Mouse (Mus musculus) hindbrain, embryonic 11.5 days (tissue): ENCODE results near the gene Cox19. TPM values are rescaled to one million over a fixed set of nuclear protein-coding genes. Genes with fewer than 3 reads are reported as not detected.

Source experiments
- ATAC-seq: fragments of 200-750 bp; cut with Nextera tagmentation; 2 replicates; pipeline ENCODE4 v1.8.0; 2017; ENCODE audit warnings: mild to moderate bottlenecking, moderate TSS enrichment, moderate library complexity; ENCODE audit not compliant: low FRiP score
- DNase-seq: peaks from one replicate; pipeline ENCODE4 v3.0.0-alpha.2; 2015; ENCODE audit warnings: low spot score
- H3K27ac ChIP-seq: fragments of 300-500 bp; sonication (generic); 2 replicates; pipeline ENCODE4 v1.5.1; 2014; ENCODE audit warnings: mild to moderate bottlenecking, low read depth, low read length
- H3K27me3 ChIP-seq: fragments of 300-500 bp; sonication (generic); 2 replicates; pipeline ENCODE4 v1.6.1; 2014; ENCODE audit warnings: mild to moderate bottlenecking, low read length, moderate library complexity, mixed read lengths; ENCODE audit not compliant: control insufficient read depth, insufficient read depth
- H3K36me3 ChIP-seq: fragments of 300-500 bp; sonication (generic); 2 replicates; pipeline ENCODE4 v1.6.1; 2014; ENCODE audit warnings: mild to moderate bottlenecking, low read length, moderate library complexity, mixed read lengths; ENCODE audit not compliant: control insufficient read depth, insufficient read depth
- H3K4me1 ChIP-seq: fragments of 300-500 bp; sonication (generic); replicated peaks from 2 replicates; pipeline ENCODE4 v1.6.1; 2014; ENCODE audit warnings: low read length, mixed read lengths; ENCODE audit not compliant: control insufficient read depth, insufficient read depth
- H3K4me2 ChIP-seq: fragments of 300-500 bp; sonication (generic); replicated peaks from 2 replicates; pipeline ENCODE4 v1.6.1; 2014; ENCODE audit warnings: mild to moderate bottlenecking, low read depth, low read length
- H3K4me3 ChIP-seq: fragments of 300-500 bp; sonication (generic); 2 replicates; pipeline ENCODE4 v1.5.1; 2014; ENCODE audit warnings: low read depth, low read length
- H3K9ac ChIP-seq: fragments of 300-500 bp; sonication (generic); 2 replicates; pipeline ENCODE4 v1.6.1; 2014; ENCODE audit warnings: low read depth, low read length
- H3K9me3 ChIP-seq: fragments of 300-500 bp; sonication (generic); 2 replicates; pipeline ENCODE4 v1.6.1; 2016; ENCODE audit warnings: low read length; ENCODE audit not compliant: control insufficient read depth
- WGBS: fragments of 180-500 bp; shearing (Covaris S2); extraction: QIAGEN DNeasy Blood & Tissue Kit; methylation state at CpG from one replicate; pipeline ENCODE4 v1.1.7; 2014; 5-methylcytosine and 5-hydroxymethylcytosine counted together
- polyA plus RNA-seq: library from polyadenylated mRNA; unstranded; fragments of >200 nt; fragmentation: Nextera tagmentation; extraction: Ambion mirVana; gene quantifications from 2 replicates; pipeline ENCODE4 v1.2.1, GENCODE M21; 2014

The Cox19 gene
- 127 and 129 TPM in 2 replicates for polyA plus RNA-seq

DNA sequence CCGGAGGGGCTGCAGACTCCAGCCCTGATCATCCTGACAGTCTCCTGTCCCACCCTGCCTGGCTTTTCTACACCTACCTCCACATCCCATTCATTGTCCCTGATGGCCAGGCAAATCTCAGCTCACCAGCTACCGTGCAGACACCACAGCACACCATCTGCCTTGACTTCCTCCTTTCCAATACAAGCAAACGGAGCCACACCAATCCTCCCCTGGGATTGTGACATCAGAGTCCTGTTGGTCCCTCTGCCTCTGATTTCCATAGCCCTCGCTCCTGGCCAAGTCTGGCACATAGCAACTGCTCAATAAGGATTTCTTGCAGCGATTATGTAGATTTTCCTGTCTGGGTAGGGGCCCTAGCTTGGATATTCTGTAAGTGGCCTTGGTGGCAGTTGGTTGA, at the start of gene Cox19:
Gene Cox19, minus strand, starts transcription at position 285 of the 400 bp plus-strand sequence.
- Histone ChIP-seq H3K36me3 (no peaks in the 10 kb centered on the region), H3K4me3 (no peak within 1 kb of the TSS), H3K27me3 (no peaks in the 10 kb centered on the region), H3K27ac (no peak within 1 kb of the TSS), H3K9ac (no peak within 1 kb of the TSS), H3K4me1 (no peaks in the 10 kb centered on the region), H3K9me3 (no peaks in the 10 kb centered on the region), H3K4me2 (no peak within 1 kb of the TSS)
- WGBS, result 55% methylated on average over 5 of the region's 5 CpGs
- DNase-seq (no peak), ATAC-seq (no peak)

DNA sequence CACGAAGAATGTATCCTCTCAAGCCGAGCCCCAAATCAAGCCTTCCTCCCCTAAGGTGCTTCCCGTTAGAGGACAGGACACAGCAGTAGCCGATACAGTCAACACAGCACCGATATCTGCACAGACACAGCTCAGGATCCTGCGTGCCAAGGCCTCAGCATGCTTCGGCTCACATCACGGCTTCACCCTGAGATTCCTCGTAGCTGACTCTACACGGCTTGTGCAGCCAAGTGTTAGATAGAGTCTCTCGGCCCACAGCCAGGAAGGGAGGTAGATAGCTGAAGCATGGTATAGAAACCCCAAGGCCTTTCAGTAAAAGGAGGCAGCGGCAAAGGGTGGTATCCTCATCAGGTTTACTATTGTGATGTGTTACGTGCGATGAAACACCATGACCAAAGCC, 48.8 kb upstream of the Cox19 start:
- Histone ChIP-seq H3K27ac (no peak overlapping the region), H3K4me2 (no peak overlapping the region), H3K4me3 (no peak overlapping the region), H3K4me1 (no peaks in the 10 kb centered on the region), H3K9me3 (no peaks in the 10 kb centered on the region), H3K9ac (no peak overlapping the region), H3K36me3 (no peaks in the 10 kb centered on the region), H3K27me3 (no peaks in the 10 kb centered on the region)
- 95% methylated on average over 14 of the region's 14 CpGs for WGBS
- DNase-seq, result no peak
- no peak for ATAC-seq

DNA sequence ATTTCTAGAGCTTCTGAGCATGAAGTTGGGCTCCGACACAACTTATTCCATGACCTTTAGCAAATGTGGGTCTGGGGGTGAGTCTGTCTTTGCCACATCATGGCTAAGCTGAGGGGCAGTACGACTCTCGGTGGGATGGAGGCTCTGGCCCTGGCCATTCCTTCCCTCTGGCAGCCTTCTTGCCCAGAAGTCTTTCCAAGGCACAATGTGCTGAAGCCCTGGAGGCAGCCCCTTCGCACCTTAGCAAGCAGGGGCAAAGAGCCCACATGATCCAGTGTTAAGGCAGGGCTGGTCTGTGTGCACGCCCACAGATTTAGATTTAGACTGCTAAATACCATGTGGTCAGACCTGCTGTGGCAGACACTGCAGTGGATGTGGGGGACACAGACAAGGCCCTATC, 47.6 kb upstream of the Cox19 start:
- 79% methylated on average over 5 of the region's 5 CpGs for WGBS
- no peak for ATAC-seq

DNA sequence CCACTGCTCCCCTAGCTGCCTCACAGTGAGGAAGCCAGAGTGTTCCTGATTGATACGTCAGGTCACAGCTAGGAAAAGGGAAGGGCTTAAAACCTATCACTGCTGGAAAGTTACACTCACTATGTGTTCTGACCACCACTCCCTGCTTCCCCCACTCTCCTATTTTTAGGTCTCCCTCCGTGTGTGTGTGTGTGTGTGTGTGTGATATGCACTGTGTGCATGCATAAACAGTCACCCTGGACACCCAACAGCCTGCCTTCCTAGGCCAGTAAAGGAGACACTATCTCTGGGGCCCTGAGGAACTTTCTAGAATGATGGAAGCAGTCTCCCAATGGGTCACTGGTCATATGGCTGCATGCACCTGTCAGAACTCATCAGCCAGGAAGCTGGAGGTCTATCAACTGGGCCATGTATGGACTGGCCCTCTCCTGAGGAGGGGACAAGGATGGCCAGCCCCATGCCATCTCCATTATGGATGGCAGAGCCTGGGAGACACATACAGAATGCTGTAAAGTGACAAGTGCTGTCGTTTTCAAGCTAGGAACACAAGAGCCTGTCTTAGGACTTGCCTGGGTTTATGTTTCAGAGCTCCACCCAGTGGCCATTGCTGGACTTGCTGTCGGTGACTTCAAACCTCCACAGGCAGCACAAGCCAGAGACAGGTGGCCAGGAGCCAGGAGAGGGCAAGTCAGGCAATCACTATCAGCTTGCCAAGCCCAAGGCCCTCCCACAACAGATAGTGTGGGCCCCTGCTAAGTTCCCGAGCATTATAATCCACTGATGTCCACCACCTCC, 46.9 kb upstream of the Cox19 start:
- Histone ChIP-seq H3K4me1 (no peaks in the 10 kb centered on the region), H3K36me3 (no peaks in the 10 kb centered on the region), H3K4me3 (no peak overlapping the region), H3K4me2 (no peak overlapping the region), H3K9ac (no peak overlapping the region), H3K9me3 (no peaks in the 10 kb centered on the region), H3K27ac (no peak overlapping the region), H3K27me3 (no peaks in the 10 kb centered on the region)
- WGBS, result 42% methylated on average over 5 of the region's 5 CpGs
- peak; percentile 84 for DNase-seq
- ATAC-seq, result 0 out of 2 replicates have a peak, but pooled peaks have one; percentile 47

More for the DNA sequence above, 47.6 kb upstream of the Cox19 start:
- Histone ChIP-seq H3K4me1 (no peaks in the 10 kb centered on the region), H3K27ac (no peak overlapping the region), H3K36me3 (no peaks in the 10 kb centered on the region), H3K27me3 (no peaks in the 10 kb centered on the region), H3K9me3 (no peaks in the 10 kb centered on the region), H3K4me3 (no peak overlapping the region), H3K4me2 (no peak overlapping the region), H3K9ac (no peak overlapping the region)
- no peak for DNase-seq

DNA sequence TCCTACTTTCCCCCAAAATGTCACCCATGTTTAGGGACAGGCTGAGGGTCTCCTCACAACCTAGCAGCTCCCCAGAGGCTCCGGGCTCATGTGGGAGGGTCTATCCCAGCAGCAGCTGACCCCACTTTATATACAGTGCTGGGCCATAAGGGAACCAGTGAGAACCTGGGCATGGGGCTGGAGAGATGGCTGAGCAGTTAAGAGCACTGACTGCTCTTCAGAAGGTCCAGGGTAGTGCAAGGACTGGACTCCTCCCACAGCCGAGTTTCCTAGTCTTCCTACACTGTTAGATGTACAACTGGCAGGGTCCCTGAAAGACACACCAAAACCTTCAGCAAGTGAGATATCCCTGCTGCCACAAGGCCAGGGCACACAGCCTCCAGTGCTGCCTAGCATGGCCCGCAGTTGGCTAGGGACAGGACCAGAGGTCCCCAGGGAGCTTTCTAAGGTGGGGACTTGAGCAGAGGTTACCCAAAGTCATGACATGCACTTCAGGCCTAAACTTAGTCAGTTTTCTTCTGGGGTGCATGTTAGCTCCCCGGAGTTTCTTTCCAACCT, 46.2 kb upstream of the Cox19 start:
- Histone ChIP-seq H3K9ac (no peak overlapping the region), H3K9me3 (no peaks in the 10 kb centered on the region), H3K4me3 (no peak overlapping the region), H3K4me1 (no peaks in the 10 kb centered on the region), H3K36me3 (no peaks in the 10 kb centered on the region), H3K27ac (no peak overlapping the region), H3K27me3 (no peaks in the 10 kb centered on the region; the same call in 1 of the 2 replicates), H3K4me2 (no peak overlapping the region)
- no peak for DNase-seq
- WGBS, result 95% methylated on average over 4 of the region's 4 CpGs
- no peak for ATAC-seq

DNA sequence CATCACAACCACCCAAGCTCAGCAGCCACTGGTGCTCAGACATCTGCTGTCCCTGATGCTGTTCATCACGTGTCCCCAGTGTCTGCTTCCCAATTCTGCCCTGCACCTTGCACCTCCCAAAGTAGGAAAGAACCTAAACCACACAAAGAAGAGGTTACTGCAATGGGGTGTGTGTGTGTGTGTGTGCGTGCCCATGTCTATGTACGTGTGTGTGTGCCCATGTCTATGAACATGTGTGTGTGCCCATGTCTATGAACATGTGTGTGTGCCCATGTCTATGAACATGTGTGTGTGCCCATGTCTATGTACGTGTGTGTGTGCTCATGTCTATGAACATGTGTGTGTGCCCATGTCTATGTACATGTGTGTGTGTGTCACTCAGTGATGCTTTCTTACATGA, 44.3 kb upstream of the Cox19 start:
- ATAC-seq, result no peak
- 91% methylated on average over 4 of the region's 4 CpGs for WGBS
- no peaks in the 10 kb centered on the region for H3K4me1 ChIP-seq

DNA sequence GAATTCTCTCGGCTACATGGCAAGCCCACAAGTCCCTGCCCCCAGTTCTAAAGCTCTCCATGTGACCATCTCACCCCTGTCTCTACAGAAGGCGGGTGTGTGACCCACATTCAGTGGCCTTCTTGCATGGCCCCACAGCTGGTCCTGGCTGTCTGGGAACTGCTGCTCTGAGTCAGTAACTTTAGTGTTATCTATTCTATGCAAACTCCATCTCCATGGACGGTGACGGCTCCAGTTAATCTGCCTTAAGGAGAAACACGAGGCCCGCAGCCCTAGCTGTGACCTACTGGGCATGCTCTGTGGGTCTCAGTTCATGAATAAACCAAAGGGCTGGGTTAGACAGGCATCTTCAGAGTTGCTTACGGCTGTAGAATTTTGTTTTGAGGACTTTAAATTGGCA, 43.2 kb upstream of the Cox19 start:
- Histone ChIP-seq H3K4me3 (no peak overlapping the region), H3K9ac (no peak overlapping the region), H3K27me3 (no peaks in the 10 kb centered on the region; the same call in 1 of the 2 replicates), H3K9me3 (no peaks in the 10 kb centered on the region), H3K4me2 (no peak overlapping the region), H3K27ac (no peak overlapping the region), H3K36me3 (no peaks in the 10 kb centered on the region), H3K4me1 (0 out of 2 replicates have a peak, but pooled peaks cover 2% of the 10 kb centered on the region)
- ATAC-seq (no peak), DNase-seq (no peak)
- 81% methylated on average over 7 of the region's 7 CpGs for WGBS

More for the DNA sequence above, 44.3 kb upstream of the Cox19 start:
- Histone ChIP-seq H3K9me3 (no peaks in the 10 kb centered on the region), H3K4me2 (no peak overlapping the region), H3K36me3 (no peaks in the 10 kb centered on the region), H3K27ac (no peak overlapping the region), H3K9ac (no peak overlapping the region), H3K27me3 (no peaks in the 10 kb centered on the region; the same call in 1 of the 2 replicates), H3K4me3 (no peak overlapping the region)
- DNase-seq, result no peak

DNA sequence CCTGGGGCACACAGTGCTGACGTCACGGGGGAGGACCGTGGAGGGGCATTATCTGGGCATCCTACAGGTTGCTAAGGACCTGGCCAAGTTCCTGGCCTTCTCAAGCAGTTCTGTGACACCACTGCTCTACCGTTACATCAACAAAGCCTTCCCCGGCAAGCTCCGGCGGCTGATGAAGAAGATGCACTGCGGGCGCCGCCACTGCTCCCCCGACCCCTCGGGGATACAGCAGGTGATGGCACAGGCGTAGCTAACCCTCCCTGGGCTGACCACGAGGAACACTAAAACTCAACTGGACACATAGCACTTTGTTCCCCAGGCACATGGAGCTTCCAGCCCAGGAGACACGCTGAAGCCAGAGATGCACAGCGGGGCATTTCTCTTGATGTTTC, 42.0 kb upstream of the Cox19 start:
- no peak for ATAC-seq
- WGBS, result 88% methylated on average over 16 of the region's 16 CpGs

More for the DNA sequence above, 42.0 kb upstream of the Cox19 start:
- no peak overlapping the region for H3K27ac ChIP-seq
- no peaks in the 10 kb centered on the region for H3K36me3 ChIP-seq
- H3K9ac ChIP-seq, result no peak overlapping the region
- no peak overlapping the region for H3K4me3 ChIP-seq
- no peaks in the 10 kb centered on the region; the same call in 1 of the 2 replicates for H3K27me3 ChIP-seq
- no peak overlapping the region for H3K4me2 ChIP-seq
- DNase-seq, result no peak
- 0 out of 2 replicates have a peak, but pooled peaks cover 3% of the 10 kb centered on the region for H3K4me1 ChIP-seq
- no peaks in the 10 kb centered on the region for H3K9me3 ChIP-seq
